Mouse (Mus musculus) hematopoietic stem cell, adult 5-6 weeks (primary cell): Measurements from ENCODE around the gene Cep170. TPM values are rescaled to one million over a fixed set of nuclear protein-coding genes. Genes with fewer than 3 reads are reported as not detected.
A peak's percentile ranks its signal among the peaks of the same experiment; 100 is the strongest.

Experiments
- ATAC-seq, 2 experiments: fragments of 125-278 bp in 1 of 2; replicated peaks in 1 of 2; 2 replicates each; pipeline ENCODE4 v1.8.0; 2016 to 2017; ENCODE audit warnings: inconsistent platforms in 2 of 2, mild to moderate bottlenecking in 2 of 2, moderate number of reproducible peaks in 2 of 2, low read depth in 1 of 2, moderate TSS enrichment in 1 of 2; ENCODE audit not compliant: low FRiP score in 2 of 2, poor library complexity in 2 of 2, severe bottlenecking in 2 of 2, insufficient read depth in 1 of 2, low TSS enrichment in 1 of 2
- total RNA-seq: library from RNA; stranded (forward); fragments of 172-1452, 232-1000 nt; gene quantifications from 2 replicates; pipeline ENCODE4 v1.2.3, GENCODE M21; 2017

Cep170 gene
- total RNA-seq, 1 experiment from 2014 or later: 50.5 TPM

DNA sequence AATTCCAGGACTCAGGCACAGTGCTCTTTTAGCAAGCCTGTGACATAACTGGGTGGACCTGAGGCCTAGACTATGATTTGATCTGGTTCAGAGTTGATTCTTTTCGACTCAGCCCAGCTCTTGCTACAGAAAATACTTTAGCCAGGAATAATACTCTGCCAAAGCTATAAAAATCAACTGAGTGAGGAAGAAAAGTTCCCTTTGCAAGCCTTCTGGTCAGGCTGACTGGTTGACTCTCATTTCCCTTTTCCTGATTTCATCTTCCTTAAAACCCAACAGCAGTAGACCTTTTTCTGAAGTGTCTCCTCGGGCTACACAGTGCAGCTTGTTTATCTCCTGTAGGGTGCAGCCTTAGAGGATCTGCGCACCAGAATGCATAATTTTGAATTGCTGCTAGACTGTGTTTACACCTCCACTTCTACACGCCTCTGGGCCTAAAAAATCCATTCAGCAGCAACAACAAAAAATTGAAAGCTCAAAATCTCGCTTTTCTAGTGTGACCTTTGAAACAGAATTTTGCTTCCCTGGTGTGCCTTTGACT, 14.1 kb upstream of the Cep170 start:
- no peak for ATAC-seq

DNA sequence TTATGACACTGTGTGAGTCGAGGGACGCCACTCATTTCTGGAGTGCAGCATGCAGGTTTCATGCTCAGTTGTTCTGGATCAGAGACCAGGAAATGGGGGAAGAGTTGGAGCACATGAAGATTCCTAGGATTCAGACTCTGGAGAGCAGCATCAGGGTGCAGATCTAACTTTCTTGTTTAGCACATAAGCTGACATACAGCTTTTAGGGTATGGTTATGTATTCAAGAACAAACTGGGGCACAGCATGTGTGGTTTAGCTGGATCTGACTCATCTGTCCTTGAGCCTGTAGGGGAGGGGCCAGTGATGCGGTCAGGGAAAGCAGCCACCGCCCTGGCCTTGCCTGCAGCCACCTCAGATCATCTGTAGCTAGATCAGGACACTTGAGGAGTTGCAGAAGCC, 13.5 kb upstream of the Cep170 start:
- peak in 1 of 2 experiments; percentile 61; a peak in 1 of 4 replicates for ATAC-seq

DNA sequence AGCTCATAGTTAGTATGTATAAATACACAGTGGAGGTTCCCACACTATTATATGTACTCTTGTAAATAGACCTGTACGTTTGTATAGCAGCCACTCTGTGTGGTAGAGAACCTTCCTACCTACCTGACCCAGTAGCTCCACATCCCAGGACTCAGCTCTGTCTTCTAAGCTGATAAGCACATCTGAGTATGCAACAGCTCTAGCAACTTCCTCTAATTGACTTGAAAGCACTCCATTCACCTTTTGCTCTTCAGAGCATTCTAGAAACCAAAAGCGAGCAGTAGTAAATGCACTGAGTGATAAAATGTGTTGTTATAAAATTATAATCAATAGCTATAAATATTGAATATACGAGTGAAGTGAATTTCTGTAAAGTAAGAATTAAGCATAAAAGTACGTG, 13.1 kb upstream of the Cep170 start:
- ATAC-seq: peak in 1 of 2 experiments; percentile 23; a peak in 1 of 4 replicates

DNA sequence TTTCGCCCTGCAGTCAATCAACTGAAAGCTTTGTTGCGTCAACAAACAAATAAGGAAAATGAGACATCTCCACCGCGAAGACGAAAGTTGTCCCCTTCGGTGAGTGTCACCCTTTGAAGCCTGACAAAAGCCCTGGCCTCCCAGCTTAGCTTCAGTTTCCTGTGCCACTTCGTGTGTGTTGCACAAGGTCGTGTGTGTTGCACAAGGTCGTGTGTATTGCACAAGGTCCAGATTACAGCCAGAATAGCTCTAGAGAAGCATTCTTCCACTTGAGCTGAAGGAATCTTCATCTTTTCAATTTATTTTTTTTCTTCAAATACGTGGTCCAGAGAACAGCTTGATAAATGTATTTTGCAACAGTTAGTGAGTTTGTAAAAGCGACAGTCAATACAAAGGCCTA, 12.3 kb upstream of the Cep170 start:
- peak in 1 of 2 experiments; percentile 49; a peak in 1 of 4 replicates for ATAC-seq

DNA sequence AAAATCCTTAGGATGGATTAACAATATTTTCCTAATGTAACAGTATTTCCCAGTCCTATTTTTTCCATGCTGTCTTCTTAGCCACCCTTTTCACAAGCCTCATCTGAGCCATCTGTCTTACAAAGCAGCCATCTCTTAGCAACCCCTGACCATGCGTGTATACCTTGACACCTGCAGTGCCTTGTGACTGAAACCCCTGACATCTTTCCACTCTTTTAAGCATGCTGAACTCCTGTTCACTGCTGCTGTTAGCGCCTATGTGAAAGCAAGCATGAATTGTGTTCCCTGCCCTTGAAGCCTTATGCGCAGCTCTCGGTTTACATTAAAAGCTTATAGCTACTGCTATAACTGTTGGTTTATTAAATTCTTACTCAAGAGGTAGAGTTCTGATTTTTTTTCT, 11.2 kb upstream of the Cep170 start:
- ATAC-seq: no peak

DNA sequence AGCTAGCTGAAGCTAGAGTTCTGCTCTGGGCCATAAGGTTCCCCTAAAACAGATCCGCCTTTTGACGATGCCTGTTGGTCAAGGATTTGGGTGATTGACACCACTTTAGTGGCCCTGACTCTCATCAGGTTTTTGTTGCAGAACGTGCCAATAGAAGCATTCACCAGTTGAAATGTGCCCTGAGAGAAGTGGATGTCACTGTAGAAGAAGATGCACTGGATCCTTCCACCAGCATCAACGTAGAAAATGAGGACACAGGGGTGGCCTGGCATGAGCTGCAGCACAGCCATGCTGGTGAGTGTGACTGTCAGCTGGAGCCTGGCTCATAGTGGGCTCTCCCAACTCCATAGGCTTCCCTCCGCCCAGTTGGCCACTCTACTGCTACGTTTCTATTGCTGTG, 10.7 kb upstream of the Cep170 start:
- ATAC-seq: no peak

DNA sequence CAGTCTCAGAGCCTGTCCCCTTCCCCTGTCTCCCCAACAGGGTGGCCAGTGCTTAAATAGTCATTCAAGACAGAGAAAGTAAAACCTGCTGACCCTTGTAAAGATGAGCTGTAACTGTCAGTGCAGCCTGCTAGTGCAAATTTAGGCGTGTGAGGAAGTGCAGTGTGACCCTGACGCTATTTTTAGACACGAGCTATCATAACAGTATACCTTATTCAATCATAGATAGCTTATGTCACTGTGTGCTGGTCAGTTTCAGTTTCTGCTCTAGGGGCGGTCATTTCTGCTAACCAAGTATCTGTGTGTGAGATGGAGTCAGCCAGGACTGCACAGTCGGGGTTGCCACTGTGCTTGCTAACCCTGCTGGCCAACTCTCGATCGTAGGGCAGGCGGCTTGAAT, 10.0 kb upstream of the Cep170 start:
- no peak for ATAC-seq

DNA sequence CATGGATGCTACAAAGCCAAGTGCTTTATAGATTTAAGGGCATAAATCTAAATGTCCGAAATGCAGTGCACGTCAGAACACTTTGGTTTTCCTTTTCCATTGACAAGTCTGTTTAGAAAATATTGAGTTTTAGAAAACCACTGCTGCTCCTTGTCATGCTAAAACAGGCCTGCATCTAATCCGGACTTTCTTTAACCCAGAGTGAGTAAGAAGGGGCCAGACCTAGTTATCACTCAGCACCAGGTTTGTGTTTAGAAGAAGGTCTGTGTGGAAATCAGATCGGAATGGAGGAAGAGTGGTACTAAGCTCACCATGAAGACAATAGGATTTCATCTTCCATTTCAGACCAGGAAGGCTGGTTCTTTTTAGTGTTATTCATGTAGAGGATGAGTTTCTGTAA, 9.1 kb upstream of the Cep170 start:
- ATAC-seq: no peak

DNA sequence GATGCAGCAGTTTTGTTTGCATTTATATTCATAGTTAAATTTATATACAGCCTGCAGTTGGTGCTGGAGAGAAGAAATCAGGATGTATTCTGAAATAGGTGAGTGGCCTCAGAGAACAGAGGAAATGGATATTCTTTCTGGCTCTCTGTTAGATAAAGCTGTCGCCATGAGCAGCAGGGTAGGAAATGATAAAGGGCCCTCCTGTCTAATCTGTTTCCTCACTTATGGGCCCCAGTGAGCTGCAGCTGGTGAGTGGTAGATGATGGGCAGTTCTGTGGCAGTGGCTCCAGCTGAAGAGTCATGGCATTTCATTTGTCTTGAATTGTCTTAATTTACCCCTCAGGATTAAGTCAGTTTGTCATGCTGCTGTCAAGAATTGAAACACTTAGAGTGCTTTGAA, 8.1 kb upstream of the Cep170 start:
- ATAC-seq: peak; percentile 63 to 80; a peak in 3 of 4 replicates

DNA sequence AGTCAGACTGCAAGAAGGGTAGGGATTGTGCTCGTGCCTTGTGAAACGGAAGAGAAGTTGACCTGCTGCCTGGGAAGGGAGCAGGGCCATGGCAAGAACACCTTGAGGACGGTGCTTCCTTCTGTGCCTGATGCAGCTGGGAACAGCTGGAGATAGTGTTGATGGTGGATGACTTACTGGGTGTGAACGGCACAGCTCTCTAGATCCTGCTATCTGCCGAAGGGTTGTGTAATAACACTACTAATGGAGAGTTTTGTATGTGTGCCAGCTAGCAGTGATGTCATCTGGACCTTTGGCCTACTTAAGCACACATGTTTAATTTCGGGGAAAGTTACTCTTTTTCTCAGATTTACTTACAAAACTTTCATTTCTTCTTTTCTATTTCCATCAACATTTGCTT, 4.9 kb upstream of the Cep170 start:
- no peak for ATAC-seq

DNA sequence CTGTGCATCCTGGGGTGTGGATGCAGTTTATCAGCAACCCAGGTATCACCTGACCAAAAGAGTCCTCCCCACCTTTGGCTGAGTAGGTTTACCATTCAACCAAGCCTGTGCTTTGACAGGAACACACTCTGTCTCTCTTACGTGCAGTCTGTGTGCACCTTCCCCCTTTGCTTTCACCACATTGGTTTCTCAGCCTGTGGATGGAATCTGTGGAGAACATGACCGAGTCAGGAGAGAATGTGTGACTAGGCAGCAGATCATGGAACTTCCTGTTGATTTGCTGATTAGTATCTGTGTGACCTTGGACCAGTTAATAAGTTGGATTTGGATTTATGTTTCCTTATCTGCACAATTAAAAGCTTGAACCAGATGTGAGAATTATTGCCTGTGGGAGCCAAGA, 4.3 kb upstream of the Cep170 start:
- ATAC-seq: no peak

DNA sequence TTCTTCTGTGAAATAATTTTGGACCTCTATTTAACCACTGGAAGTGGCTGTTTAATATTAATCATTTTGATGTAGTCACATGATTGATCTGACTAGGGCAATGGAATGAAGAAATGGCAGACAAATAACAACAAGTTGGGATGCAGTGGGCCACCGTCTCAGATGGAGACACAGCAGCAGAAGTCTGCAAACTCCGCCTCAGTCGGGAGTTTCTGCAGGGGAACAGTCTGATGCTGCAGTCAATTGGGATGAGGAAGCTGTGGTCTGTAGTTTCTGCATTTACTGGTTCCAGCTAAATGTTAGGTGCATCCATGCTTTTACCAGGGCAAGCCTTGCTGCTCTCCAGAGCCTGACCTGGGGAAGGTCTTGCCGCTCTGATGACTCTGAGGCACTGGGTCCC, 2.9 kb upstream of the Cep170 start:
- ATAC-seq: no peak

DNA sequence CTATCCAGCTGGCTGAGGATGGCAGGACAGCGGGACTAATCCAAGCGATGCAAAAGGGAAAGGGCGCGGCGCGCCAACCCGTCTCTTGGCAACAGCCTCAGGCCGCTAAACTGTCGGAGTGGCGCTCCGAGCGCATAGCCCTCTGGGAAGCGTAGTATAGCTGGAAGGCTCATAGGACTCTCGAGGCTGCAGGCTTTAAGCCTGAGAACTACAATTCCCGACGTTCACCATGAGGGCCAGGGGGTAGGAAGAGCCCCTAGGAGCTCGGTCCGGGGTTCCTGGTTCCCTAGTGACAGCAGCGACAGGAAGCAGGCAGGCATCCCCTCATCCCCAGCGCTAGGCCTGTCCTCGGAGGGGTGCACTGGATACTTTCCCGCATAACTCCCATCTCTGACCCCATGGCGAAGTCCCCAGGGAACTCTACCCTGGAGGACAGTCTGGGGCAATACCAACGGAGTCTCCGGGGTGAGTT, 760 bp upstream of the Cep170 start, which contains the start of gene Sdccag8:
TSS of gene Sdccag8 (plus strand) at position 70 of the 472 bp plus-strand sequence.
- ATAC-seq: peak; percentile 92 to 94

DNA sequence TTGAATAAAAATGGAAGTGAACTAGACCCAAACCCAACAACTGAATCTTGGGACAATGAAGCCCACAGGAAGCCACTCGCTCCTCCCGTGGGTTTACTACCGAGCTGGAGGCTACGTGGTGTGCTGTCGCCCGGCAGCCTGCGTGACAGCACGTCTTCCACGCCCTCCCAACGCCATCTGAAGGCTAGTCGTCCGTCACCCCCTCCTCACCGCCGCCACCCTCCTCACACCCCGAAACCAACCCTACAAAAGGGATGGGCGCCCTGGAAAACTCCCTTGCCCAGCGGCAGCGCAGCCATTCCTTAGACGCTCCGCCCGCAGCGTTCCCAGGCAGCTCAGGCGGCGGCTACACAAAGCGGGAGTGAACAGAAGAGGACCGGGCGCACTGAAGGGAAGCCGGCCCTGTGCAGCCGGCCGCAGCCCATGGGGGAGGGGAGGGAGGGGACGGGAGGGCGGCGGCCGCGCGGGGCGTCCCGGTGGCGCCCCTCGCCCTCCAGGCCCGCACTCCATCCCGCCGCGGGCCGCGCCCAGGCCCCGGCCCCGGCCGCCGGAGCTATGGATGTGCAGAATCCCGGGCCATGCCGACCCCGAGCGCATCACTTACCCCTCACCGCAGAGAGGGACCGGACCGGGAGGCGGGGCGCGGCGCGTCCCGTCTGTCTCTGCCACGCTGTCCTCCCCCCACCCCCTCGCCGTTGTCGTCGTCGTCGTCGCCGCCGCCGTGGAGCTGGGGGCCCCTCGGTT, 403 bp downstream of the Cep170 start:
- ATAC-seq: peak in 1 of 2 experiments; percentile 18; a peak in 2 of 4 replicates

DNA sequence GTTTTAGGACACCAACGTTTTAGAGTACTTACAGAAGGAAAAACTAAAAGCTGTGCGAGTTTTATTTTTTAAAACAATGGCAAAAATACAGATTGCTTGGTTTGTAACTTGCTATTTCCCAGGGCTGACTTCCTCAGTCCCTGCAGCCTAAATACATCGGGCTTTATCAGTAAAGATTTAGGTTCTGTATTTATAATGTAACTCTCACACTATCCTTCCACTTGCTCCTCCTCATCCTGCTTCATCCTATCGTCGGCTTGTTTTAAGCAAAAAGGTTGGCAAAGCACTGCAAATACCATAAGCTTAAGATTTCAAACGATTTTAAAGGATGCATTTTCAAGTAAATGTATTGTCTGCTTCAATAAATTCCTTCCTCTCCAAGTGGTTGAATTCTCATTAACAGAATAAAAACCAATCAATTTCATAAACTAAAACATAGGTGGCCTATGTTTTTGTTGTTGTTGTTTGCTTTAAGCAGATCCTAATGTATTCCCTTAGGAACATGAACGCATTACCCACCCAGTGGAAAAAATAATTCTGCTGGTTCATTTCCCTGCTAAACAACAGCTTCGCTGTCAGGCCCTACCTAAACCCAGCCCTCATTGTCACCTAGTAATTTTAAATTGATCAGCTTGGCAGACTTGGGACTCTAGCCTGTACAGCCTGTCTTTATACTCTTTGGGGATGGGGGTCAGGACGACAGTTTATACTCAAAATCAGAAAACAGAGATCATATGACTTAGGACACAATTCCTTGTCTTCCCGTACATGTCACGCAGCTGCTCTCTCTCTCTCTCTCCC, 1.2 kb downstream of the Cep170 start:
- ATAC-seq: no peak

DNA sequence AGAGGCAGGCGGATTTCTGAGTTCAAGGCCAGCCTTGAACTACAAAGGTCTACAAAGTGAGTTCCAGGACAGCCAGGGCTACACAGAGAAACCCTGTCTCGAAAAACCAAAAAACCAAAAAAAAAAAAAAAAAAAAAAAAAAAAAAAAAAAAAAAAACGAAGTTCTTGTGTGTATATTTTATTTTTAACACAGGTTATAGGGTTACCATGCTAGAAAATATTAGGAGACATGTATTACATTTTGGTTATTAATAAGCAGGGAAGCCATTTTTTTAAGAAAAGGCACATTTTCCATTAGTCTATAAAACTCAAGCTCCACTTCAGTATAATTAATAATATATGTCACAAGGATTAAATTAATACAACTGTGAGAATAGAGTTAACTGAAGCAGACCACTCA, 2.0 kb downstream of the Cep170 start:
- no peak for ATAC-seq

DNA sequence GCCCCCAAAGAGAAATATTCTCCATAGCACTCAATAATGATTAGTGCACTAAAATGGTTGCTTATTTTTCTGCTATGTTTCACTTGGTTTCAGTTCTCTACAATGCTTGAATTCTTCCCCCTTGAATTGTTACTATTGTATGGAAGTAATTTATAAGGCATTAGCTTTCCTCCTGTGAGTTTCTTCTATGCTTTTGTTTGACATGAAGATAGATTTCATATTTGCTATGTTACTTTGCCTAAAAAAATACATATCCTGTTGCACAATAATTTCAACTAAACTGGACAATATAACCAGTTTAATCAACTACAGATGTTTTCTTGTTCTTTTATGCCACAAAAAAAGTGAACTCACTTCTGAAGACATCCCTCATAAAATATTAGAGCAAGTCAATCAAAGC, 3.7 kb downstream of the Cep170 start:
- ATAC-seq: no peak

DNA sequence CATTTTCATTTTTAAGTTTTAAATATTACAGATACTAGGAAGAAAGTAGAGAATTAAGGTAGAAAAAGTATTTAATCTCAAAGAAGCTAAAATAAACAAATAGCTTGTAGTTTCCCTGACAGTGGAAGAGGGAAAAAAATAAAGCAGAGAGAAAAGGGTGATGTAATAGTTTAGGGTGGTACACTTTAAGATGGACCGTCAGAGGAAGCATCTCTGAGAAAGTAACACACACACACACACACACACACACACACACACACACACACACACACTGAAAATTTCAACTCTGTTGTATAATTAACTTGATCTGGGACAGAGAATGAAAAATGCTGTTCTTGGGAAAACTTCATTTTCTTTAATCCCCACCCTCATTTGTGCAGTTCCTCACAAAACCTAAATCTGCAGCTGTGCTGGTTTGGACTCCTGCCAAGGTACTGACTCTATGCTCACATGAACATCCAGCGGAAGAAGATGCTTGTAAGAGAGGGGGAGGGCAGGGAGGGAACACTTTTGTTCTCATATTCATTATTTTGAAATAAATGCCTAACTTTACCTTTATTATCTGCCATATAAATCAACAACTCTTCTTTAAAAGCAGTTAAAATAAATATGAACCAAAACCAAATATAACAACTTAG, 13.0 kb downstream of the Cep170 start:
- peak; percentile 91 to 95 for ATAC-seq
